Mouse (Mus musculus) adrenal gland, adult (tissue): ENCODE measurements around the gene Padi2.

Experiments used
- DNase-seq, 2 experiments: peaks; one replicate each; pipeline ENCODE4 v3.0.0; 2022 to 2023; ENCODE audit warnings: low spot score in 1 of 2; ENCODE audit not compliant: inconsistent age in 2 of 2

Gene Padi2

DNA sequence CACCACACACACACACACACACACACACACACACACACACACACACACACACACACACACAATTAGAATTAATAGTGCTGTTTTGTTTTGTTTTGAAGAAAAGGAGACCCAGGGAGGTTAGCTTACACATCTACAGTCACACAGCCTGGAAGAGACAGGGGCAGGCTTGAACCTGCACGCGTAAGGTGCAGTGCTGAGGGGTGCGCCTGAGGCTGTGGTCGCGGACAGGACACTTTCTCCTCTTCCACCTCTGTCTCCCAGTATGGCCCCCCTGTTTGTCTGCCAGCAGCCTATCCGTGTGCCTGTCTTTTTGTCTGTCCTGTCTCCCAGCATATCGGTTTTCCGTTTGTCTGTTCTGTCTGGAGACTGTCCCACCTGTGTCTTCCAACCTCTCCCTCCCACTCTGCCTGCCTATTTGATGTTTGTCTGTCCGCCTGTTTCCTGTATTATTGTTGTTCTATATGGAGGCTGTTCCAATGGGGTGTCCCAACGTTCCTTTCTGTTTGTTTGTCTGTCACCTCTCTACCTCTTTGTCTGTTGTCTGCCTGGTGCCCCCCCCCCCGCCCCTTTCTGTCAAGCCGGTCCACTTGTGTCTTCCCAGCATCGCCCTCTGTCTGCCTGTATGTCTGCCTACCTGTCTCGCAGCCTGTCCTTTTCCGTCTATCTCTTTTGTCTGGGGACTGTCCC lies 80.0 kb downstream of the Padi2 start:
- no peak for DNase-seq

DNA sequence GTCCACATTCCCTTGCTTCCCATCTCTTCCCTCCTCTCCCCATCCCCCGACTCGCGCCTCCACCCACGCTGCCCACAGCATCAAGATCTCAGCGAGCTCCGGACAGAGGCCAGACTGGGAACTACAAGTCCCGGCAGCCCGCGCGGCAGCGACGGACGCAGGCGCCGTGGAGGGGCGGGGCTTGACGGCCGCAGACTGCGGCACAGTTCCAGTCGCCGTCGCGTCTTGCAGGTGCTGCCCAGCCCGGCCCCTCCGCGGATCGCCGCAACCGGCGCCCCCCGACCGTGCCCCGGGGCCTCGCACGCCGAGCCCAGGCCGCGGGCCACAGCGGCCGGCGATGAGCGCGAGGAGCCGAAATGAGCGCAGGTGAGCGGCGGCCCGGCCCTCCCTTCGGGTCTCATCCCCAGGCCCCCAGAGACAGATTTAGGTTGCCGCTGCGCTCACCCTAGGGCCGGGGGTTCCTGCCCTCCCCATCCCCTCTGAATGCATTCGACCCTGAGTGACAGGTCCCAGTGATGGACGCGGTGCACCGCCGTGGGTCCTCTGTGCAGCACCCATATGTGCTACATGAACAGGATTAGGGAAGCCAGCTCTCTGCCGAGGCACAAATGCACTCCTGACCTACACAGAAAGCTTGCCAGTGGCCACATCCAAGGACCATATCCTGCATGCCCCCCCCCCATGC lies 80.7 kb downstream of the Padi2 start, which contains the start of gene Atp13a2:
Atp13a2 (plus strand) TSS at position 163 of the 685 bp plus-strand sequence.
- peak; percentile 92 to 96 for DNase-seq

- peak in 1 of 2 experiments; percentile 55 for DNase-seq
These were observed 81.3 kb downstream of the Padi2 start for GRCm38 (mm10) chr4:140987476-140987875.

DNA sequence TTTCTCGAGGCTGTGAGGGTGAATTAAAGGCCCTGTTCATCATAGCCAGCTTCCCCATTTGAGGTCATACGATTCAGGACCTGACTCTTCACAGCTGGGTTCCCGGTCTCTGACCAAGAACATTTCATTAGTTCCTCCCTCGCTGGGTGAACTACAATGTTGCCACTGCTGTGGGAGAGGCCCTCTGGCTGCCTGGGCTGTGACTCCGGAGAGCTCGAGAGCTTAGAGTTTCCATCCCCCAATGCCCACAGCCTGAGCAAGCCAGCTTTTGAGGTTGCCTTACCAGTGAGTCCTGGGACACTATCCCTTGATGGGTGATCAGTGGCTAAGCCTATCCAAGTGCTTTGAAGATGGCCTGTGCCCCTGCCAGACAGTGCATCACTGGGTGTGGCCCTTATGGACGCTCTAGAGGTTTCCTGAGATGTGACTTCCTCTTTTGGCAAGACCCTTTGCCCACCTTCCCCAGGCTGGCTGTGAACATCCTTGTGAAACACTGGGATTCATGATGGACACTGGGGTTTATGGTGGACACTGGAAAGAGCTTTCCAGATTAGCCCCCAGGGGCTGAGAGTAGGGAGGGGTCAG lies 82.7 kb downstream of the Padi2 start:
- DNase-seq, result peak in 1 of 2 experiments; percentile 48

DNA sequence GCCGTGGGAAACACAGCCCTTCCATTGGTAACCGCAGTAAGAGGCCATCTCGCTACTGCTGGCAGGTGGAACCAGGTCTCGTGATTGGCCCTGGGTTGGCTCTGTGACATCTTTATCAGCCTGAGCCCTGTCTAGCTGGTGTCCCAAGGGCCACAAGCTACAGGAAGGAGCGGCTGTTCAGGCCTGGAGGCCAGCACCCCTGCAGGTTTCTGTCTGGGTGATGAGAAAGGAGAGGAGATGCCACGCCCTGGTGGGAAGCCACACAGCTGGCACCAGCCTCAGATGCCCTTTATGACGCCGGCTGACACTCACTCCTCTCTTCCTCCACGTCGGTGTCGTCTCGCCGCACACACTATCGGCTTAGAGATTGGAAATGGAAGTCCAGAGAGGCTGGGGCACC lies 83.3 kb downstream of the Padi2 start:
- DNase-seq, result no peak

GRCm38 (mm10) chr4:140992215-140992614 lies 86.1 kb downstream of the Padi2 start:
- no peak for DNase-seq

DNA sequence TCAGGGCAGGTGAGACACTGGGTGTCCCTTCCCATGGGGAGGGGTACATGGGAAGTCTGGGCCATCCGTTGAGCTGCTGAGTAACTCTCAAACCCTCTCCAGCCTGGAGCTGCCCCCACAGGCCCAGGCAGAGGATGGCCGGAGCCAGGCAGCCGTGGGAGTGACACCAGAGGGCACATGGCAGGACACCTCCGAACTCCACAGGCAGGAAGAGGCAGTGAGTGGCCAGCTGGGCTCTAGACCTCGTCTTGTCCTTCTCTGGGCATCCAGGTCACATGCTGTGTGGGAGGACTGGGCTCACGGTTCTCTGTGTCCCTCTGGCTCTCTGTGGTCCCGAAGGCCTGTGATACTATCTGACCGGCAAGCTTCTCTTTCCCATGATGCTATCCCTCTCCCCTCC lies 87.7 kb downstream of the Padi2 start:
- DNase-seq, result no peak

DNA sequence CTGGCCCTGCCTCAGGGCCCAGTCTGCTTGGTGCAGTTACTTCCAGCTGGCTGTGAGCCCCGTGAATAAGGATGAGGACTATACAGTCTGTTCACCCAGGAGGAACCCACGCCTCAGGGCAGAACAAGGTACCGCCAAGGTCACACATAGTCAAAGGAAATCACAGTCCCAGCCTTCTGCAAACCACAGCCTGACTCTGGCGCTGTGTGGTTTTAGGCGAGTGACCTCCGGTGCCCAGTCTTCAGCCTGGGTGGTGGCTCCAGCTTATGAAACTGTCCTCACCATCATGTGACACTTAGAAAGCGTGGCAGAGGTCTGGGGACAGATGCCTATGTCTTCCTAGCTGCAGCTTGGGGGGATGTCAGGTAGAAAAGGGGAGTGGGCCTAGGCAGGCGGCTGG lies 89.7 kb downstream of the Padi2 start:
- no peak for DNase-seq

GRCm38 (mm10) chr4:140996812-140997211 lies 90.7 kb downstream of the Padi2 start:
- no peak for DNase-seq
